15 mouse cellular contexts compared by ENCODE assay signal in the genomic region with DNA sequence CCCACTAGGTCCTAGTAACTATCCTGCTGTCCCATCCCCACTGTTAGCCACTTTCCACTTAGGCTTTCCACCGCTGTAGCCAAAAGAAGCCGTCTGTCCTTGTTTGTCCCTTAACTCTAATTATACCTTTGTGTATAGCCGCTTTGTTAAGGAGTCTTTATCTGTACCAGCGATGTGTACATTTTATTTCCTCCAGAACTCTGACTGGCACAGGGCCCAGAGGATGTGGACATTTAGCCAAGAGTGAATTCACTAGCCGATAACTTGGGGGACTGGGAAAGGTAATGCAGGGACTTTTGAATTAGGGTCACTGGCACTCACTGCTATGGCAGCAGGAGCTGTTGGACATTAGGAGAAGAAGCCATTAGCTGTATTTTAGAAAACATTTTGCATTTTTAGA. TPM values are rescaled to one million over a fixed set of nuclear protein-coding genes. Genes with fewer than 3 reads are reported as not detected.
DNase-seq lines count a peak whose midpoint lies in the region; TF ChIP-seq lines count a peak whose summit lies in the region.
"Had no signal": no experiment of that assay in that cellular context is flagged by ENCODE, and none has a peak within 500 bp of the region (broad histone marks: within the 10 kb centered on the region; RNA-seq: fewer than 3 reads in every experiment).

No protein-coding gene starts in this region.

- no peak for TF ChIP-seq POLR2A in lung, adult 2 months (IDR thresholded peaks at IDR 0.05; ENCODE audit: borderline replicate concordance, extremely low read depth, low read depth, low read length)
- no peak for TF ChIP-seq POLR2A in small intestine, adult 2 months (IDR thresholded peaks at IDR 0.05; ENCODE audit: low read depth, low read length)

- no peak for TF ChIP-seq CTCF in lung, adult 2 months (IDR thresholded peaks at IDR 0.05; ENCODE audit: insufficient read depth, low read length)
- TF ChIP-seq CTCF in small intestine, adult 2 months (IDR thresholded peaks at IDR 0.05; ENCODE audit: extremely low read depth, insufficient read length, insufficient replicate concordance, low read depth, low read length), result no peak

- no peak overlapping the region for H3K4me3 ChIP-seq in lung, adult 2 months (replicated peaks; ENCODE audit: extremely low read depth, low read depth, low read length)
- H3K4me3 ChIP-seq in small intestine, adult 2 months (ENCODE audit: low read depth, low read length), result no peak overlapping the region
- H3K4me3 ChIP-seq: forebrain, embryonic 12.5 days; limb, embryonic 13.5 days; megakaryocyte, embryonic 14.5 days had no signal

- no peaks in the 10 kb centered on the region for H3K36me3 ChIP-seq in small intestine, adult 2 months (ENCODE audit: control insufficient read depth, insufficient read depth, low read length)
- H3K36me3 ChIP-seq: forebrain, embryonic 12.5 days; limb, embryonic 13.5 days had no signal

- H3K27ac ChIP-seq in small intestine, adult 2 months (ENCODE audit: insufficient read depth, low read depth, low read length), result 0 out of 2 replicates have a peak overlapping the region, but pooled peaks have one; percentile 9
- H3K27ac ChIP-seq: forebrain, embryonic 12.5 days; limb, embryonic 13.5 days had no signal

- peaks cover 2% of the 10 kb centered on the region; the same call in 1 of the 2 replicates for H3K4me1 ChIP-seq in lung, adult 2 months (ENCODE audit: control insufficient read depth, insufficient read depth, low read length)
- H3K4me1 ChIP-seq in small intestine, adult 2 months (ENCODE audit: control insufficient read depth, insufficient read depth, insufficient read length, low read length), result no peaks in the 10 kb centered on the region; the same call in 1 of the 2 replicates
- H3K4me1 ChIP-seq: megakaryocyte, embryonic 14.5 days had no signal

- peak; percentile 25 to 48 for DNase-seq in adrenal gland, adult (ENCODE audit: inconsistent age in 2 of 2, low spot score in 1 of 2)
- no peak for DNase-seq in adrenal gland, postnatal 4 days (ENCODE audit: low spot score in 2 of 2)
- peak; percentile 19 for DNase-seq in retina, postnatal 1 day
- DNase-seq in retina, embryonic 14.5 days (ENCODE audit: low spot score), result no peak
- DNase-seq in lung, adult 2 months, result peak; percentile 41
- DNase-seq in thymus, adult 18-20 months, result no peak
- no peak for DNase-seq in right cerebral cortex, adult 2 months (ENCODE audit: low spot score in 2 of 2)
- DNase-seq: gastrocnemius, postnatal 25 days; right cerebral cortex, adult 18-20 months had no signal

- H3K27me3 ChIP-seq in small intestine, adult 2 months (ENCODE audit: control insufficient read depth, insufficient read depth, low read length), result no peaks in the 10 kb centered on the region
- H3K27me3 ChIP-seq: forebrain, embryonic 12.5 days; limb, embryonic 13.5 days had no signal

- 20% methylated on average over 5 of the region's 5 CpGs for WGBS in lung, adult 2 months
- WGBS in small intestine, adult 2 months, result 10% methylated on average over 5 of the region's 5 CpGs

RNA-seq across cellular contexts. Expression of gene Gm11492, which starts 12.1 kb away (rescaled TPM):
- not detected for total RNA-seq in adrenal gland, postnatal 4 days (2021)
- polyA plus RNA-seq in lung, adult 2 months (2012; rRNA removed), result not detected in 2 replicates
- not detected in 2 replicates for polyA plus RNA-seq in small intestine, adult 2 months (2012; rRNA removed)
- total RNA-seq: gastrocnemius, postnatal 25 days had no signal
- polyA plus RNA-seq: forebrain, embryonic 12.5 days; inflammation-experienced regulatory T-cells, adult 6 months; limb, embryonic 13.5 days; stomach, embryonic 14.5 days had no signal

RNA-seq across cellular contexts. Expression of gene Sept4, which starts 14.3 kb away (rescaled TPM):
- total RNA-seq in adrenal gland, postnatal 4 days (2021), result 10 to 100 TPM; 39.7 to 47.5 TPM
- 149 and 238 TPM in 2 replicates for polyA plus RNA-seq in lung, adult 2 months (2012; rRNA removed)
- polyA plus RNA-seq in small intestine, adult 2 months (2012; rRNA removed), result 11.3 and 19.8 TPM in 2 replicates

RNA-seq across cellular contexts. Expression of gene Mtmr4, which starts 37.6 kb away (rescaled TPM):
- 10 to 100 TPM; 29.1 to 33.1 TPM for total RNA-seq in adrenal gland, postnatal 4 days (2021)
- polyA plus RNA-seq in lung, adult 2 months (2012; rRNA removed), result 21.0 and 22.1 TPM in 2 replicates
- 28.3 and 60.0 TPM in 2 replicates for polyA plus RNA-seq in small intestine, adult 2 months (2012; rRNA removed)

Comparison
In these comparisons a context has a peak if more than half of its experiments do, and no peak if none do; other contexts are left out.
1. DNase-seq: peak in adrenal gland, adult (2 of 2), retina, postnatal 1 day (single experiment) and lung, adult 2 months (single experiment); none in adrenal gland, postnatal 4 days (0 of 2), retina, embryonic 14.5 days (single experiment), thymus, adult 18-20 months (0 of 2) and right cerebral cortex, adult 2 months (0 of 2).